In the genomic region with DNA sequence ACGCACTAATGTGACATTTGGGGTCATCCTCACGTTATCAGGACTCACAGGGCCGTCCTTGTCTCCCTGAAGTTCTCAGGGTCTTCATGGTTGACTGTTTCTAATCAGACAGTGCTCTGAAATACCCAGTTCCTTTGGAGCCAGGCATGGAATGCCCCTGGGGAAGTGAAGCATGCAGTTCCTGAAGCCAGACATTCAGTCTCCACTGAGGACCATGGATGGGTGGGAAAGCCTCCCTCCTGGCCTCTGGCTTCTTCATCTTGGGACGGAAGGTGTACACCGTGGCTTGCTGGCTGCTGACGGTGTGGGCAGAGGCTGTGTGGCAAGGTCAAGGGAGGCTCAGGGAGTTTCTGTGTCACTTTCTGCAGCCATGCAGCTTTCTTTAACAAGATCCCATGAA, we compare ENCODE assay signal across 19 mouse cellular contexts.
A peak's percentile ranks its signal among the peaks of the same experiment; 100 is the strongest.
DNase-seq lines count a peak whose midpoint lies in the region; ATAC-seq lines count a peak whose summit lies in the region.
"Had no signal": no experiment of that assay in that cellular context is flagged by ENCODE, and none has a peak within 500 bp of the region (broad histone marks: within the 10 kb centered on the region; RNA-seq: fewer than 3 reads in every experiment).

No protein-coding gene starts in this region.

- peak overlapping the region; percentile 55 for H3K27ac ChIP-seq in liver, embryonic 16.5 days (ENCODE audit: low read length)
- H3K27ac ChIP-seq: embryonic facial prominence, embryonic 13.5 days; hindbrain, postnatal 0 days; limb, embryonic 13.5 days had no signal

- no peaks in the 10 kb centered on the region for H3K27me3 ChIP-seq in liver, embryonic 16.5 days (ENCODE audit: control insufficient read depth, insufficient read depth, low read depth, low read length)
- H3K27me3 ChIP-seq: embryonic facial prominence, embryonic 13.5 days; limb, embryonic 13.5 days had no signal

- no peak overlapping the region for H3K9ac ChIP-seq in liver, embryonic 16.5 days (ENCODE audit: low read depth, low read length)
- H3K9ac ChIP-seq: embryonic facial prominence, embryonic 13.5 days; limb, embryonic 13.5 days; lung, embryonic 14.5 days had no signal

- ATAC-seq in liver, embryonic 16.5 days (ENCODE audit: low read depth): no peak
- ATAC-seq: activated CD4-positive, CD25-positive, alpha-beta regulatory T cell, adult 4 months; forebrain, embryonic 14.5 days; hindbrain, postnatal 0 days had no signal

- no peaks in the 10 kb centered on the region; the same call in 1 of the 2 replicates for H3K4me1 ChIP-seq in liver, embryonic 16.5 days (ENCODE audit: control insufficient read depth, low read depth, low read length)

- H3K4me2 ChIP-seq in liver, embryonic 16.5 days (ENCODE audit: low read depth, low read length): no peak overlapping the region
- H3K4me2 ChIP-seq: embryonic facial prominence, embryonic 13.5 days; limb, embryonic 13.5 days; lung, embryonic 14.5 days had no signal

- no peak overlapping the region for H3K4me3 ChIP-seq in liver, embryonic 16.5 days (ENCODE audit: low read depth, low read length)
- H3K4me3 ChIP-seq: embryonic facial prominence, embryonic 13.5 days; heart, adult 2 months; limb, embryonic 13.5 days had no signal

- DNase-seq in adrenal gland, adult 2 months: peak; percentile 18
- DNase-seq in adrenal gland, postnatal 25 days: no peak
- DNase-seq in liver: no peak
- peak; percentile 28 for DNase-seq in kidney, adult 11 months
- DNase-seq in kidney, postnatal 14 days: peak; percentile 50
- DNase-seq in T-cell, adult 2 months (ENCODE audit: low spot score): no peak
- no peak for DNase-seq in cerebellum, adult 9-11 months
- DNase-seq: cerebellum, postnatal 36 days; heart, adult 2 months; heart, postnatal 10 days; lung, embryonic 14.5 days; right cerebral cortex, adult 18-20 months; thymus, postnatal 14 days had no signal

- 63% methylated on average over 6 of the region's 6 CpGs for WGBS in liver, embryonic 16.5 days (ENCODE audit: insufficient replicate concordance)

- H3K9me3 ChIP-seq in liver, embryonic 16.5 days (replicated peaks; ENCODE audit: control insufficient read depth, low read length): no peaks in the 10 kb centered on the region
- H3K9me3 ChIP-seq: embryonic facial prominence, embryonic 13.5 days; limb, embryonic 13.5 days had no signal

- H3K36me3 ChIP-seq in liver, embryonic 16.5 days (ENCODE audit: control insufficient read depth, insufficient read depth): no peaks in the 10 kb centered on the region
- H3K36me3 ChIP-seq: embryonic facial prominence, embryonic 13.5 days; limb, embryonic 13.5 days had no signal

Comparison
In these comparisons a context has a peak if more than half of its experiments do, and no peak if none do; other contexts are left out.
1. DNase-seq: peak in adrenal gland, adult 2 months (single experiment), kidney, adult 11 months (single experiment) and kidney, postnatal 14 days (single experiment); none in adrenal gland, postnatal 25 days (single experiment), liver (single experiment), T-cell, adult 2 months (single experiment) and cerebellum, adult 9-11 months (single experiment).